Mouse (Mus musculus) hindbrain, embryonic 12.5 days (tissue): ENCODE measurements around the gene Enpep. TPM values are rescaled to one million over a fixed set of nuclear protein-coding genes. Genes with fewer than 3 reads are reported as not detected.

Experiments
- ATAC-seq: fragments of 200-750 bp; cut with Nextera tagmentation; 2 replicates; pipeline ENCODE4 v1.8.0; 2017; ENCODE audit warnings: moderate TSS enrichment; ENCODE audit not compliant: low FRiP score
- H3K27ac ChIP-seq: fragments of 300-500 bp; sonication (generic); 2 replicates; pipeline ENCODE4 v1.5.1; 2016; ENCODE audit warnings: mild to moderate bottlenecking
- H3K27me3 ChIP-seq: fragments of 300-500 bp; sonication (generic); 2 replicates; pipeline ENCODE4 v1.6.1; 2016; ENCODE audit warnings: mild to moderate bottlenecking
- H3K36me3 ChIP-seq: fragments of 300-500 bp; sonication (generic); 2 replicates; pipeline ENCODE4 v1.6.1; 2016; ENCODE audit warnings: mild to moderate bottlenecking
- H3K4me1 ChIP-seq: fragments of 300-500 bp; sonication (generic); 2 replicates; pipeline ENCODE4 v1.6.1; 2016
- H3K4me2 ChIP-seq: fragments of 300-500 bp; sonication (generic); replicated peaks from 2 replicates; pipeline ENCODE4 v1.6.1; 2016; ENCODE audit warnings: mild to moderate bottlenecking
- H3K4me3 ChIP-seq: fragments of 300-500 bp; sonication (generic); 2 replicates; pipeline ENCODE4 v1.5.1; 2016; ENCODE audit warnings: mild to moderate bottlenecking
- H3K9ac ChIP-seq: fragments of 300-500 bp; sonication (generic); 2 replicates; pipeline ENCODE4 v1.6.1; 2016; ENCODE audit warnings: mild to moderate bottlenecking, moderate library complexity
- H3K9me3 ChIP-seq: fragments of 300-500 bp; sonication (generic); replicated peaks from 2 replicates; pipeline ENCODE4 v1.6.1; 2016; ENCODE audit warnings: mild to moderate bottlenecking
- WGBS: fragments of 180-500 bp; shearing (Covaris S2); methylation state at CpG from one replicate; pipeline ENCODE4 v1.1.7; 2016; 5-methylcytosine and 5-hydroxymethylcytosine counted together
- polyA plus RNA-seq: library from polyadenylated mRNA; unstranded; fragments of >200 nt; fragmentation: Nextera tagmentation; extraction: Ambion mirVana; gene quantifications from 2 replicates; pipeline ENCODE4 v1.2.1, GENCODE M21; 2016

The Enpep gene
- polyA plus RNA-seq, 1 experiment from 2014 or later: 2.2 TPM

DNA sequence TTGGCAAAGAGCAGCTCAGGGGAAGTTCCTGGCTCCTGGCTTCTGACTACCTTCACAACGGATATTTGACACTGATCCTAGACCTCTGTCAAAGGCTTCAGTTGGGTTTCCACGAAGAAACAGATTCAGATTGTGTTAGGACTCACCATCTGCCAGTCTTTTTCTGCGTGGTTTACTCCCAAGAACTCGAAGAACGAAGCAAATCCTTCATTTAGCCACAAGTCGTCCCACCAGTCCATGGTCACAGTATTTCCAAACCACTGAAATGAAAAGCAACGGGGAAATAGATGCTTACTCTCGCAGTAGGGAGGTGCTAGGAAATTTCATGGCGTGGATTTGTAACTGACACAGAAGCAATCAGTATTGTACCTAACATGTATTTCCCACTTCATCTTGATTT, 23.6 kb downstream of the Enpep start:
- whole genome bisulfite sequencing: 77% methylated on average over 9 of the region's 9 CpGs
- no peak overlapping the region for H3K9ac ChIP-seq
- no peaks in the 10 kb centered on the region for H3K27me3 ChIP-seq
- H3K9me3 ChIP-seq: no peaks in the 10 kb centered on the region
- peaks cover 4% of the 10 kb centered on the region; the same call in 1 of the 2 replicates for H3K4me1 ChIP-seq
- no peak overlapping the region for H3K4me3 ChIP-seq
- no peak overlapping the region for H3K4me2 ChIP-seq
- no peak overlapping the region for H3K27ac ChIP-seq
- H3K36me3 ChIP-seq: no peaks in the 10 kb centered on the region
- no peak for ATAC-seq

DNA sequence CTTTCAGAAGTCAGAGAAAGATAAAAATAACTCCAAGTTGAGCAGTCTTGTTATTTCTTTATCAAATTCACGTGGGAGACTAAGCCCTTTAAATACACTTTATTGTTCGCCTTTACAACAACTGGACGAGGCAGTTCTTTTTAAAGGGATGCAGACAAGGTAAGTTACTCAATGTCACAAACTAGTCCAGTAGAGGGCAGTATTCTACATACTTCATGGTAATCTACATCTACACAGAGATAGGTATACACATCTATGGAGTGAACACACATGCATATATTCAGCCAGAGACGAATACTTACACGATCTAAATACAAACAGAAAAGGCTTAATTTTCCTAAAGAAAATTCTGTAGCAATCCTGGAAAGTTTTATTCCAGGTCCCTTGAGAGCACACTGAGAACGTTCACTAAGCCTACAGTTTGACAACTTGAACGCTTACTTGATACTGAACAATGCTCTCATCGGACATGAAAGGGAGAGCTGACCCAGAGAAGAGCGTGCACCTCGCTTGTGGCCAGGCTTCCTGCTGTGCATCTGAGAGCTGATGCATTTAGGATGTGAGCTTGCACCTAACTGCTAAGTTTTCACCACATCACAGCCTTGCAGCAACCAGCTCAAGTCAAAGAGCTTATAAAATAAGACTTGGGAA, 24.3 kb downstream of the Enpep start:
- H3K4me3 ChIP-seq: no peak overlapping the region
- H3K4me1 ChIP-seq: peaks cover 4% of the 10 kb centered on the region; the same call in 1 of the 2 replicates
- H3K36me3 ChIP-seq: no peaks in the 10 kb centered on the region
- no peak overlapping the region for H3K27ac ChIP-seq
- ATAC-seq: no peak
- H3K9me3 ChIP-seq: no peaks in the 10 kb centered on the region
- H3K9ac ChIP-seq: no peak overlapping the region
- no peaks in the 10 kb centered on the region for H3K27me3 ChIP-seq
- 41% methylated on average over 10 of the region's 10 CpGs for WGBS
- no peak overlapping the region for H3K4me2 ChIP-seq

DNA sequence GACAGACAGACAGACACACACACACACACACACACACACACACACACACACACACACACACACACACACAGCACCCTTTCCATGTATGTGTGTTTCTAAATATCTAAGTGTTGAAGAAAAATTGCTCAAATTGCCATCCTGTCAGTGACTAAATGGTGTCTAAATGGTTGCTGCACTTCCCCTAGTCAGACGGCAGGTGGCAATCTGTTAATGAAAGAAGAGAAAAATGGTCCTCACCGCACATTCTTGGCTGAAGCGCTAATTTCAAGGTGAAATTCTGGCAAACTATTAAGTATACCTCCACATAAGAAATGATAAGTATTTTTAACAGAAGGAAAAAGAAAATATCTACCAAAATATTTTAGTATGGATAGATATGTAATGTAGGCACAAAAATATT, 28.6 kb downstream of the Enpep start:
- Histone ChIP-seq H3K36me3 (no peaks in the 10 kb centered on the region), H3K4me2 (no peak overlapping the region), H3K27ac (no peak overlapping the region), H3K4me1 (peaks cover 4% of the 10 kb centered on the region; the same call in 1 of the 2 replicates), H3K9me3 (no peaks in the 10 kb centered on the region), H3K27me3 (no peaks in the 10 kb centered on the region), H3K4me3 (no peak overlapping the region), H3K9ac (no peak overlapping the region)
- no peak for ATAC-seq
- 16% methylated on average over 3 of the region's 3 CpGs for WGBS

DNA sequence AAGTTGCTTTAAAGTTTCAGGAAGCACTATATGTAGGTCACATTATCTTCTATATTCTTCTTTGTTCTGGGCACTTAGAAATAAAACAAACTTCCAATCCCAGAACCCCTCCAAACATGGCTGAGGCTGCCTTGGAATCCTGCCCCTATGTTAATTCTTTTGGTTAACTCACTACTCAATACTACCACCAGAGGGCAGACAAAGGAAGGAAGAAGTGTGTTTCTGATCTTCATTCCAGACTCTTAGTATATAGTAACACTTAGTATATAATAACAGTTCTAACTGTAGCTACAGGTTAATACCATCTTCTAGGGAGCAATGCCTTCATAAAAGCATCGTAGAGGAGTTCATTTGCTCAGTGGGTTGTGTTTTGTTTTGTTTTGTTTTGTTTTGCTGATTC, 32.6 kb downstream of the Enpep start:
- H3K4me2 ChIP-seq: no peak overlapping the region
- no peaks in the 10 kb centered on the region for H3K36me3 ChIP-seq
- H3K9me3 ChIP-seq: no peaks in the 10 kb centered on the region
- WGBS: 68% methylated on average over 1 of the region's 1 CpGs
- H3K9ac ChIP-seq: no peak overlapping the region
- no peak overlapping the region for H3K4me3 ChIP-seq
- no peaks in the 10 kb centered on the region for H3K4me1 ChIP-seq
- no peaks in the 10 kb centered on the region for H3K27me3 ChIP-seq
- no peak for ATAC-seq
- no peak overlapping the region for H3K27ac ChIP-seq

DNA sequence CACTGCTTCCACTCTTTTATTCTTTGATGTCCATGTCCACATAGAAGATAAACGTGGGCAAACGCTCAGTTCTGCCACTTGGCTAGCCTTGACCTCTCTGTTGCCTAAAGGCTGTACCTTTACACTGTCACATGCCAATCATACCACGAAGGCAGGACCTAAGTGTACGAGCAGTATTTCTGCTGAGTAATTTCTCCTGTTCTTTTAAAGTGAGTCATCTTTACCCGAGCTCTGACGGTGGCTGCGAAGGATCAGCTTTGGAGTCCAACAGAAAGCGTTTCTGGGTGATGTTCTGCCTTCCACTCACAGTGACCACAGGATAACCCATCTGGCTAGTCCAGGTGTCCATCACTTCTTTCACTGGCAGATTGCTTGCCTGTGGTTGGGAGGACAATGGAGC, 33.9 kb downstream of the Enpep start:
- Histone ChIP-seq H3K27me3 (no peaks in the 10 kb centered on the region), H3K27ac (no peak overlapping the region), H3K36me3 (no peaks in the 10 kb centered on the region), H3K4me3 (no peak overlapping the region), H3K4me1 (no peaks in the 10 kb centered on the region), H3K9me3 (no peaks in the 10 kb centered on the region), H3K9ac (no peak overlapping the region), H3K4me2 (no peak overlapping the region)
- WGBS: 85% methylated on average over 8 of the region's 8 CpGs
- ATAC-seq: no peak

DNA sequence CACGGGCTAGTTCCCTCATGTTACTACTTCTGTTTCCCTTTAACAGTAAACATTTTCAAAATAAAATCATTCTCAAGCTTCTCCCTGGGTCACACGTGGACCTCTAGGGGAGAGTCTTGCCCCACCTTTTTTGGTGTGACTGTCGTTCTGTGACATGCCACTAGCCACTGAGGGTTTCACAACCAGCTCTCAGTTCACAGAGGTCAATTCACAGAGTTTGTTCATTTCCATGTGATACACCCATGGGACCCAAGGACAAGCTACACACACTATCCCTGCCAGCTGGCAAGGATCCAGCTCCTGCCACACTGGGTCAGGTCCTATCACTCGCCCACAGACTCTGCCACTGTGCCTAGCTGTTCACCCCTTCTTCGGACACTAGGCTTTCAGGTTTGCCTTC, 35.5 kb downstream of the Enpep start:
- no peak overlapping the region for H3K9ac ChIP-seq
- H3K4me1 ChIP-seq: no peaks in the 10 kb centered on the region
- no peak overlapping the region for H3K27ac ChIP-seq
- no peak for ATAC-seq
- H3K27me3 ChIP-seq: no peaks in the 10 kb centered on the region
- H3K4me3 ChIP-seq: no peak overlapping the region
- no peak overlapping the region for H3K4me2 ChIP-seq
- H3K9me3 ChIP-seq: no peaks in the 10 kb centered on the region
- no peaks in the 10 kb centered on the region for H3K36me3 ChIP-seq
- WGBS: 70% methylated on average over 5 of the region's 5 CpGs

DNA sequence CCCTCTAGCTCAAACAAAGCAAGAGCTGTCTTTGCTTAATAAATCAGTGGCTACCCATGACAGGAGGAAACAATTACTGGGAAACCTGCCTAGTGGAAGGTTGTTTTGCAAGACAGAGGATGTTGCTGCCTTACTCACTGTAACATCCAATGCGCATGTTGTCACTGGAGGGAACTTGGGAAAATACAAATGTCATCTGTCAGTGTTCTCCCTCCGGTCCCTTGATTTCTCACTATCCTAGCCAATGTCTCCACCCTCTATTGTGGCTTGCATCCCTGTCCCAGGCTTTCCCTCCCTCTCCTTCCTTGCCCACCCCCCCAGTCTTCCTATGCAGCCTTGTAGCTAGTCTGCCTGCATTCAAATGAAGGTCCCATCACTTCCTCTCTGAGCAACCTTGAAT, 36.6 kb downstream of the Enpep start:
- no peaks in the 10 kb centered on the region for H3K4me1 ChIP-seq
- H3K4me2 ChIP-seq: no peak overlapping the region
- H3K36me3 ChIP-seq: no peaks in the 10 kb centered on the region
- H3K4me3 ChIP-seq: no peak overlapping the region
- ATAC-seq: no peak
- no peaks in the 10 kb centered on the region for H3K27me3 ChIP-seq
- no peak overlapping the region for H3K9ac ChIP-seq
- no peaks in the 10 kb centered on the region for H3K9me3 ChIP-seq
- 48% methylated on average over 2 of the region's 2 CpGs for WGBS
- no peak overlapping the region for H3K27ac ChIP-seq

DNA sequence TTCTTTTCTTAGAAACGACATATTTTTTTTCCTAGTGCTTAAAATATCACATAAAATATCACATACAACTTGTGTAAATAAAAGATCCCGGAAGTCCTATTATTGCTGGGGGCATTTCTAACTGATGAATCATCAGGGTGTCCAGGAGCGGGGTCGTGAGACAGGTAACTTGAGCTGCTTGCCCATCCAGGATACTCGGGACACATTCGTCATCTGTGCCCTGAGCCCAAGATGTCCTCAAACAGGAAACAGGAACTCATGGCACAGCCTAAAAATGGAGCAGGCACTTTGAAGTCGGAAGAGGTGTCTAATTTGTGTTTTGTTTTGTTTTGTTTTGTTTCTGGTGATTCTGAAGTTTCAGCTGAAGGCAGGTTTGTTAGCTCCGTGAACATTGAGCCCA, 43.0 kb downstream of the Enpep start:
- Histone ChIP-seq H3K9ac (no peak overlapping the region), H3K4me3 (no peak overlapping the region), H3K9me3 (no peaks in the 10 kb centered on the region), H3K4me2 (no peak overlapping the region), H3K27ac (no peak overlapping the region), H3K36me3 (no peaks in the 10 kb centered on the region), H3K27me3 (no peaks in the 10 kb centered on the region), H3K4me1 (no peaks in the 10 kb centered on the region)
- ATAC-seq: no peak
- WGBS: 75% methylated on average over 8 of the region's 8 CpGs

DNA sequence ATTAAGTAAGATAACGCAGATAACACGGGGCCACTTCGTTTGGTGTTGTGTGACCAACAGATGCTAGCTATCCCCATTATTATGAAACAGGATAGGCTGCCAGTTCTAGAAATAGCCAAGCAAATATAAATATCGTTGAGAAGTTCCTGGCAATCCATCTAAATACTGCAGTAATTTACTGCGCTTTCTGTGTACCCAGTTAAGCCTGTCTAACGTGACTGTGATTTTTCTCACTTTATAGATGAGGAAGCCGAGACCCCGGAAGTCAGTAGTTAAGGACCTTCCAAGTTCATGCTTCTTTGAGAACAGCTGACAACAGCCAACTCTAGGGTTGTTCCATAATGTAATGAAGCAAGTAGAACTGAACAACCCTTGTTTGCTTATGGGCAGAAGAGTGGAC, 45.4 kb downstream of the Enpep start:
- no peak for ATAC-seq
- no peak overlapping the region for H3K9ac ChIP-seq
- no peaks in the 10 kb centered on the region for H3K4me1 ChIP-seq
- H3K36me3 ChIP-seq: no peaks in the 10 kb centered on the region
- H3K4me3 ChIP-seq: no peak overlapping the region
- no peak overlapping the region for H3K27ac ChIP-seq
- H3K4me2 ChIP-seq: no peak overlapping the region
- H3K9me3 ChIP-seq: no peaks in the 10 kb centered on the region
- H3K27me3 ChIP-seq: no peaks in the 10 kb centered on the region
- WGBS: 91% methylated on average over 8 of the region's 8 CpGs

DNA sequence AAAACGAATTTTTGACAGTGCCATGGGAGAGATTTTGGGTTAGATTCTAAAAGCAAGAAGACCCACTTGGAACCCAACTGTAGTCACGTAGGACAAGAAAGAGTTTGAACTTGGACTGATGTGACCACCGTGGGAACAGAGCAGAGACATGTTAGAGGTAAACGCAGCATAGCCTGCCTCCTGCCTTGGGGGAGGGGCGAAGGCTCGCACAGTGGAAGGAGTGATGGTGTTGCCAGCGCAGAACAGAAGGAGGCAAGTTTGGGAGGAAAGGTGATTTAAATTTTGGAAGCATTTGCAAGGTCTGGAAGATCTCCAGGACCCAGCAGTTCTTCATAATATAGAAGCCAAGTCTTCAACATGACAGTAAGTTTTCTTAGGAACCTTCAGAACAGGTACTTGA, 46.1 kb downstream of the Enpep start:
- Histone ChIP-seq H3K9me3 (no peaks in the 10 kb centered on the region), H3K36me3 (no peaks in the 10 kb centered on the region), H3K27me3 (no peaks in the 10 kb centered on the region), H3K9ac (no peak overlapping the region), H3K4me2 (no peak overlapping the region), H3K4me1 (no peaks in the 10 kb centered on the region), H3K4me3 (no peak overlapping the region), H3K27ac (no peak overlapping the region)
- 80% methylated on average over 7 of the region's 7 CpGs for WGBS
- ATAC-seq: no peak

DNA sequence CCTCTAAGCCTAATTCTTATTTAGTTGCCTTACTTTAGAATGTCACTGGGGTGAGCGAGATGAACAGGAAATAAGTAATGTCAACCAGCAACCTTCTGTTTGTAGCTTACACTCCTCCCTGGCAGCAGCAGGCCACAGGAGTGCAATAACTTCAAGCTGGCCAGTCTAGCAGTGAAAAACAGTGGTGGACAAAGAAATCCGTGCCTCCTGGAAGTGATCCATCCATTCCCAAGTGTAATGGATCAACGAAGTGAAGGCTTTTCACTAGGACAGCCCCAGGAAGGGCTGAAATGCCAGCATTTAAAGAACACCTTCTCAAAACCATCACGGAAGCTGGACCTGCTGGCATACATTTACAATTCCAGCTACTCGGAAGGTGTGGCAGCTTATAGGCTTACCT, 48.2 kb downstream of the Enpep start:
- H3K4me3 ChIP-seq: no peak overlapping the region
- no peak overlapping the region for H3K27ac ChIP-seq
- WGBS: 85% methylated on average over 5 of the region's 5 CpGs
- H3K9ac ChIP-seq: no peak overlapping the region
- H3K36me3 ChIP-seq: no peaks in the 10 kb centered on the region
- H3K27me3 ChIP-seq: no peaks in the 10 kb centered on the region
- no peak for ATAC-seq
- no peaks in the 10 kb centered on the region for H3K4me1 ChIP-seq
- H3K9me3 ChIP-seq: no peaks in the 10 kb centered on the region
- no peak overlapping the region for H3K4me2 ChIP-seq

DNA sequence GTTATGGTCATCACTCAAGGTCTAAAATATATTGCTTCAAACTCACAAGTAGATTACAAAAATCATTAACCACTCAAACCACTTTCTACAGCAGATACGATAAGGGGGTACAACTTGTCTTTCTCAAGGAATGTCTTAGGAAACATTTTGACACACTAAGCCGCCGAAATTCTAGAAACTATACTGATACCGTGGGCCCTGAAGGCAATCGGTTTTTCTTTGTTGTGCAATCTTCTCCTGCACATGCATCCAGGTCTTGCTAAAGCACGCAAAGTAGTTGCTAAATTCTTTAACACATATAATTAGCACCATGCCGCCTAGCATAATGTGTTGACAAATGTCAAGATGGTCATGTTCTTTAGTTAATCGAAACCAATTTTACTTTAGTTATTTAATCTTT, 53.1 kb downstream of the Enpep start:
- Histone ChIP-seq H3K9ac (no peak overlapping the region), H3K4me3 (no peak overlapping the region), H3K36me3 (no peaks in the 10 kb centered on the region), H3K27me3 (no peaks in the 10 kb centered on the region), H3K4me1 (no peaks in the 10 kb centered on the region), H3K4me2 (no peak overlapping the region), H3K9me3 (no peaks in the 10 kb centered on the region), H3K27ac (no peak overlapping the region)
- 94% methylated on average over 8 of the region's 8 CpGs for whole genome bisulfite sequencing
- ATAC-seq: no peak

DNA sequence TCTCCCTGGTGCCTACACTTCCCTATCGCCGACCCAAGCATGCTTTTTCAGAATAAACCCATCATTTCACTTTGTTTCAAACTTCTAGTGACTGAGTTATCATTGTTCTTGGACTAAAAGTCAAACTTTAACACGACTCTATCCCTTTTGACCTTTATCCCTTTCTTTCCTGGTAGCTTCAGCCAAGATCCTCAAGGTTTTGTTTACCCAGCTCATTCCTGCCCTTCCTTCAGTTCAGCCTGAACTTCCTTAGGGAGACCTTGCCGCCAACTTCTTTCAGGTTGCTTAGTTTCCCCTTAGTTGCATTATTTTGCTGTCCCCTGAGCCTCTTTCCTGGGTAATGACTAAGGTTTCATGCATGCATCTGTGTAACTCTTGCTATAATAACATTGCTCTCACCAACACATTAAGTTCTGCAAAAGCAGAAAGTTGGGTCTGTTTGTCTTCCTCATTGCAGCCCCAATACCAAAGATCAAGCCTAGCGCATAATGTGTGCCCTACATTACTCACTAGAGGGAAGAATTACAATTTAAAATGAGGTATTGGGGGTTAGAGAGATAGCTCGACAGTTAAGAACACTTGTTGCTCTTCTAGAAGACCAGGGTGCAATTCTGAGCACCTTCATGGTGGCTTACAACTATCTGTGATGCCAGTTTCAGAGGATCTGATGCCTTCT, 59.2 kb downstream of the Enpep start:
- Histone ChIP-seq H3K9ac (no peak overlapping the region), H3K4me2 (no peak overlapping the region), H3K4me1 (no peaks in the 10 kb centered on the region), H3K27ac (no peak overlapping the region), H3K27me3 (no peaks in the 10 kb centered on the region), H3K36me3 (no peaks in the 10 kb centered on the region), H3K4me3 (no peak overlapping the region), H3K9me3 (no peaks in the 10 kb centered on the region)
- WGBS: 73% methylated on average over 6 of the region's 6 CpGs
- no peak for ATAC-seq
